Mouse (Mus musculus): ENCODE data around the gene Zdhhc1.

- TF ChIP-seq EP300 (IDR thresholded peaks at IDR 0.05; ENCODE audit: insufficient read depth, low read depth, low read length) (no peak), CTCF (IDR thresholded peaks at IDR 0.05) (no peak), POLR2A (IDR thresholded peaks at IDR 0.05; ENCODE audit: insufficient read depth, low read depth, low read length) (no peak)
These were observed 39.8 kb upstream of the Zdhhc1 start for GRCm38 (mm10) chr8:105536546-105536945.
